Mouse (Mus musculus) thymus, adult 2 months (tissue): Measurements from ENCODE around the gene Snw1.
"Not testable (repeated sequence)": the region's sequence is repeated elsewhere in the genome, so short reads cannot be mapped to it uniquely, and the experiment has no call there.

Experiments
- CTCF ChIP-seq: fragments of 200-500 bp; IDR thresholded peaks from 2 replicates; pipeline ENCODE4 v1.5.1; 2012; ENCODE audit warnings: mild to moderate bottlenecking, control low read depth, low read length, moderate library complexity, borderline replicate concordance; ENCODE audit not compliant: control insufficient read depth, poor library complexity, insufficient read depth; ENCODE audit errors: extremely low read depth
- POLR2A ChIP-seq: fragments of 200-500 bp; IDR thresholded peaks from 2 replicates; pipeline ENCODE4 v1.6.1; 2012; ENCODE audit warnings: mild to moderate bottlenecking, low read length, control low read depth, moderate library complexity; ENCODE audit not compliant: control insufficient read depth, poor library complexity, insufficient read depth; ENCODE audit errors: extremely low read depth

DNA sequence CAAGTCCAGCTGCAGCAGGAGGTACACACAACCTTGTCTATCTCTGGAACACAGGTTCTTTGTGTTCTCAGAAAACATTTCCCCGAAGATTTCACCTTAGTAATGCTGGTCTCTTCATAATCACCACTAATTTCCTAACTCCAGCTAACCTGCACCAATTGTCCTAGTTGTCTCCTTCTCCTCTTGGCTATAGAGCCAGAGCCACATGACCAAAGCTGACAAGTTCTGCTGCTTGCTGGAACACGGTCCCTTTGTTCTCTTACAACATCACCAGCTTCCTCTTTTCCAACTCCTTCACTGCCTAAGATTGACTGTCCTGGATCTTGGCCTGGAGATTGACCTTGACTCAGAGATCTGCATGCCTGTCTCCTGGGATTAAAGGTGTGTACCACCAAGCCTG is 16.6 kb upstream of the Snw1 start:
- not testable (repeated sequence) for TF ChIP-seq CTCF, POLR2A
